Mouse (Mus musculus) liver, adult (tissue): Measurements from ENCODE around the gene Mapk8ip1.

Source experiments
- GATA4 ChIP-seq: IDR thresholded peaks from 2 replicates; pipeline ENCODE4 v1.6.1; 2014; ENCODE audit warnings: mild to moderate bottlenecking, low read length; ENCODE audit not compliant: insufficient replicate concordance

The Mapk8ip1 gene

DNA sequence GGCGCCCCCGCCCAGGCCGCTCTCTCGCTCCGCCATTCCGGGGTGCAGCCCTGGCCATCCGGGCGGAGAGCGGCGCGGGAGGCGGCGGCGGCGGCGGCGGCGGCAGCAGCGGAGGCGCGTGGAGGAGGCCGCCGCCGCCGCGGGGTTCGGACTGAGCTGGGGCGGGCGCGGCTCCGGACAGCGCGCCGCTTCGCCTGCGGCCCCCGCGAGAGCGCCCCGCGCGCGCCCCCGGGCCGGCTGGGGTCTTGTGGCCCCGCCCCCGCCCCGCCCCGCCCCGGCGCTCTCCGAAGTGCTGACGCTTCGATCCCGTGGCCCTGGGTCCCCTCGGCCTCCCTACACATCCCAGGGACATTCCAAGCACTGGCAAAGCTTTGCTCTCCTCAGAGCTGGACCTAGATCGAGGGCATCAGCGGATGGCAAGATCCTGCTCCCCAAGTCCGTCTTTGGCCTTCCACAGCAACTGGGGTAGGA, at the start of gene Mapk8ip1:
Gene Mapk8ip1 (minus strand): TSS at position 173 of the 471 bp plus-strand sequence.
- TF ChIP-seq GATA4, result no peak

DNA sequence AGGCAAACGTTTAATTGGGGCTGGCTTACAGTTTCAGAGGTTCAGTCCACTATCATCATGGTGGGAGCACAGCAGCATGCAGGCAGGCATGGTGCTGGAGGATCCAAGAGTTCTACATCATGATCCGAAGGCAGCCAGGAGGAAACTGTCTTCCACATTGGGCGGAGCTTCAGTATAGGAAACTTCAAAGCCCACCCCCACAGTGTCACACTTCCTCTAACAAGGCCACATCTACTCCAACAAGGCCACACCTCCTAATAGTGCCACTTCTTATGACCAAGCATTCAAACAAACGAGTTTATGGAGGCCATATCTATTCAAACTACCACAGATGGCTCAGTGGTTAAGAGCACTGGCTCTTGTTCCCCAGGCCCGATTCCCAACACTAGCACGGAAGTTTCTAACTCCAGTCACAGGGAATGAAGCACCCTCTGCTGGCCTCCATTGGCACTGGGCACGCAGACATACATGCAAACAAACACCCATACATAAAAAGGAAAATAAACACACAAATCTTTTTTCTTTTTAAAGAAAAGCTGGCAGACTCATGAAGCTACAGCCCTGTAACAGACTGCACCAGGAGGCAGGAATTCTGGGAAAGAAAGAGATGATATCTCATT, 46.2 kb upstream of the Mapk8ip1 start:
- TF ChIP-seq GATA4, result no peak

GRCm38 (mm10) chr2:92446656-92447055, 45.6 kb upstream of the Mapk8ip1 start:
- no peak for TF ChIP-seq GATA4

GRCm38 (mm10) chr2:92445890-92446289, 44.8 kb upstream of the Mapk8ip1 start:
- no peak for TF ChIP-seq GATA4

DNA sequence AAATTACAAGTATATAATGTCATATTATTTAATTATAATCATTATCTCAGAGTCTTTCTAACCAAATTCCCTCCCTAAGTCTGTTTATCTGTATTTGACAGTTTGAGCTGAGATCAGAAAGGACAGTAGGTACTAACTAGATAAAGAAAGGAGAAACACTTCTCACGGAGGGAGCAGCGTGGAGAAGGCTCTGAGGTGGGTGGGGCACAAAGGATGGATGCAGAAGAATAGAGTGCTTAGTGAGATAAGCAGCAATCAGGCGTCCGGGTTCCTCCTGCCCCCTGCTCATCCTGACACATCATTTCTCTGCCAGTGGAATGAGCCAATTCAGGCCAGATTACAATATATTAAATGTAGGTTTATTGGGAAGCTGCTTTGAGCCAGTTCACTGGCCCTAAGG, 43.3 kb upstream of the Mapk8ip1 start:
- TF ChIP-seq GATA4, result no peak

GRCm38 (mm10) chr2:92443313-92443712, 42.2 kb upstream of the Mapk8ip1 start:
- no peak for TF ChIP-seq GATA4

DNA sequence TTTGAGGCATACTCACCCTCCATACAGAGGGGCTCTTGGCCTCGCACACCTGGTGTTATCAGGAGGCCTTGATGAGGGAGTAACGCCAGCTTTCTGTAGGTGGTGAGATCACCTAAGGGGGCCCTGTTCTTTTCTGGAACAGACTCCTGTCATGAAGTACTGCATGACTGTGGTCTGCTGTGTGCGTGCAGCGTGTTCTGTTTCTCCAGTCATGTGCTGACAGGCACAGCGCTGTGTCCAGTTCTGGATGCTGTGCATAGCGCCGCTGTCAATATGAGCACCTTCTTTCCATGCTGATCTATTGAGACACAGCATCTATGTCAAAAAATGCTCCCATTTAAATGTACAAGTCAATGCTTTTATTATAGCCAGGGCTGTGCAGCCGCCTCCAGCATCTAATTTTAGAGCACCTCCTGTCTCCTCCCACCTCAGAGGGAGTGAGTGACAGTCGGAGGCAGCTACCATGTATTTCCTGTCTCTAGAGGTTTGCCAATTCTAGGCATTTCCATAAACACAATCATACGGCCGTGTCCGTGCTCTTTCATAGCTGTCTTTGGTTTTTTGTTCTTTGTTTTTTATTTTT, 41.4 kb upstream of the Mapk8ip1 start:
- no peak for TF ChIP-seq GATA4

DNA sequence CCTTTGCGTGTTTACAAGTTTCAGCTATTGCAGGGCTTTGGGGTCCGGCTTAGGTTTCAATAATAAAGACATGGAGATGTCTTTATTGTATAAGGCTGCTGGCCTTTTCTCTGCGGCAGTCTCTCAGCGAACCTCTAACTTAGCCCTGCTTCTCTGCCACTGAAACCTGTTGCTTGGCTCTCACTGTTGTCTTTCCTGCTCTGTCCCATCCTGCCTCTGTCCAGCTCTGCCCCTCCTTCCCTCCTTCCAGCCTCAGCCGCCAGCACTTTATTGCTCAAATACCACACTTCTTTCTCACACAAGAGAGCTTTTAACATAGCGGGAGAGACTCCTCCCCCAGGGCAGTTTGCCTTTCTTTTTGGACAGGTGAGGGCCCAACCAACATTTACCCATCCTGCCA, 39.4 kb upstream of the Mapk8ip1 start:
- TF ChIP-seq GATA4, result no peak

GRCm38 (mm10) chr2:92438567-92438966, 37.5 kb upstream of the Mapk8ip1 start:
- no peak for TF ChIP-seq GATA4

DNA sequence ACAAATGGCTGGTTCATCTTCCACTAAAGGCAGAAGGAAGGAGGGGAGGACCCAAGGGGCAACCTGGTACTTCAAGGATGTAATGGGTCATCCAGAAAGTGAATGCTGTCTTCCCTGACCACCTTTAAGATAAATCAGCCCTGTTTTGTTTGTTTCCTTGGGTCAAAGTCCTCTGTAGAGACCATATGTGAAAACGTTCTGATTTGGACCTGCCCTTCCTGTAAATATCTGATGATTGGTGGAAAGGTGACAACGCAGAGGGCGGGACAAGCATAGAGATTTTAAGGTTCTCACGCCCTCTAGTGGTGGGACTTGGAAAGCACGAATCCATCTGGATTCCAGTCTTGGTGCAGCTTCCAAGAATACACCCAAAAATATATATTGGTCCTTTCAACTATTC, 36.8 kb upstream of the Mapk8ip1 start:
- no peak for TF ChIP-seq GATA4

DNA sequence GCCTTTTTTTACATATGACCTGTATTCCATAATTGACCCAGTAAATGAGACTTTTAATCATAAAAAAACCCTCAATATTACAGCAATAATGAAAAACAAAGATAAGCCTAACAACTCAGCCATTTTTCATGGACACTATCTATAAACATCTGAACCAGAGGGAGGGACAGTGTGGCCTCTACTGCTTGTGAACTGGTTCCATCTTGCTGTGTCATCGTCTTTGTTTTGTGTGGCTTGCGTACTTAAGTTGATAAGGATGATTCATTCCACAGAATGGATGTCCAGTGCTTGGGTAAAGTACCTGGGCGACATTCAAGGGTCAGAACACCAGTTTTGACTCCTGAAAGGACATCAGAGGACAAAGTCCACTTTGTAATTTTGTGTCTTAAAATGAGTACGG, 36.3 kb upstream of the Mapk8ip1 start:
- TF ChIP-seq GATA4, result no peak

DNA sequence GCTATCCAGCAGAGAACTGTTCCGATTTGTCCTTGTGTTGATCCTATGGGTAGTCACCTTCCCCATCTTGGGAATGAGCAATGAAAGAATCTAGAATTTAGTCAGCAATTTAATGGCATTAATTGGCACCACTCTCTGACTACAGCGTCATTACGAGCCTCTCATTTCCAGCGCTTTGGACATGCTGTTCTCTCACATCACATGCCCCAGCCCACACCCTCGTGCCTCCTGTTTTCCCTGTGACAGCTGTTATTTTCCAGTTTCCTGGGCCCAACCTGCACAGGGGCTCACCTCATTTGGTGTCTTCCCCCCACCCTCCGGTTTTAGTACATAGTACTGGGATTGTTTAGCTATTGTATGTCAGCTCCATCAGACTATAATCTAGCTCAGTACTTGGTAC, 34.0 kb upstream of the Mapk8ip1 start:
- TF ChIP-seq GATA4, result no peak

DNA sequence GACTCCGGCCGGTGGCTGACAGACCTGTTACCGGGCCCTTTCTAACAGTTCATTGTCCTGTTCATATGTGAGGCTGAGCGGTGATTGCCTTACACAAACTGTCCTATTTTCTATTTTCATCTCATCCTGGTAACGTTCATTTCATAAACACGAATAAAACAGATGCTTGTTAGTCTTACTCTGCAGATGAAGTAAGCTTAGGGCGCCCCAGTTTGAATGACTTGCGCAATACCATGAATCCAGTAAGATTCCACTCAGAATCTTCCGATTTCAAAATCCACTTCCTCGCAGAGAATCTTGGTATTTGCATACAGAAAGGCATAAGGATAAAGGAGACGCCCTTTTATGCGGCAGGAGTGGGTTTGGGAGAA, 33.3 kb upstream of the Mapk8ip1 start:
- no peak for TF ChIP-seq GATA4

DNA sequence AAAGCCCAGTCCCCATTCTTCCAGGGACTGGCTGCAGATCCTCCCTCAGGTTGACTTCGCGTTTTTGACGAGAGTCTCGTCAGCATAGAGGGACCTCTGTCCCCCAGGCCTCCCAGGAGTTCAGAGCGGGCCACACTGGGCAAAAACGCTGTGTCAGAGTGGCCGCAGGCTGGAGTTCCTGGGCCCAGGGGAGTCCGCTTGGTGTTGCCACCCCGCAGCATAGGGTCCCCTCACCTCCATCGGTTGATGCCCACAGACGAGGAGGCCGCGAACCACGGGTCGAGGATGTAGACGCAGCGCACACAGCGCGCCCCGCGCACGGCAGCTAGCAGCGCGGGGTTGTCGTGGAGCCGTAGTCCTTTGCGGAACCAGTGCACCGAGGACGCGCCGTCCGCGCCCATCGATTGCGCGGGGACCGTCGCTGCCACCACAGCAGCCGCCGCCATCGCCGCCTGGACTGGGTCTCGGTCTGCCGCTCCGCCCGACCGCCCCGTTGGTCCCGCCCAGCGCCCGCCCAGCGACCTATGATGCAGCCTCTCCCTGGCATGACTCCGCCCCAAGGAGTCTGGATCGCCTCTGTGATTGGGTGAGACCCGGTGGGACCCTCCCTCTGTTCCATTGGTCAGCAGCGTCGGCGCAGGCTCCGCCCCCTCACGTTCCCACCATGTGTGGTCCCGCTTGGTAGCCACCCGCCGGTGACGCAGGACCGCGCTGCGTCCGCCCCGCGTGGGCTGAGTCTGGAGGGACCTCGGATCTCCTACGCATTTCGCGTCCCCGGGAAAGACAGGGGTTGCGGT, 32.7 kb upstream of the Mapk8ip1 start, which contains the start of gene Cry2:
Gene Cry2 (minus strand): TSS at position 466 of the 797 bp plus-strand sequence.
- no peak for TF ChIP-seq GATA4

- no peak for TF ChIP-seq GATA4
These were observed 31.5 kb upstream of the Mapk8ip1 start for GRCm38 (mm10) chr2:92432299-92433295.

GRCm38 (mm10) chr2:92431611-92432179, 30.6 kb upstream of the Mapk8ip1 start:
- no peak for TF ChIP-seq GATA4
